Mouse (Mus musculus): ENCODE measurements around the gene Tex264. TPM values are rescaled to one million over a fixed set of nuclear protein-coding genes. Genes with fewer than 3 reads are reported as not detected.

Tex264 gene
- polyA plus RNA-seq, 1 experiment from 2014 or later = 30.0 TPM

DNA sequence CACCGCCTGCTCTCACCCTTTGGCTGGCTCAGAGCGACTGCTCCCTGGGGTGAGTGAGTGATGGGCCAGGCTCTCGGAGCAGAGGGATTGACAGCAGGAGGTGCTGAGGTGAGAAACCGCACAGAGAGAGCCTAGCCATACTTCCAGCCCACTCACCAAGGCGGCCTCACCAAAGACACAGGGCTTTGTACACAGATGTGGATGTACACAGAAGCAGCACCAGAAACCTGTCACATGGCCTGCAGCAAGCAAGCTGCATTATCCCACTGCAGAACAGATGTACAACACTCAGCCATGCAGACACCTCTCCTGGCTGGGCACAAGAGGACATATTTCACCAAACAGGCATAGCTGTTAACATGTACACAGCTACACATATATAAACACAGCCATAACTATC is 28.1 kb downstream of the Tex264 start:
- Histone ChIP-seq H3K27me3 (ENCODE audit: control insufficient read depth, insufficient read depth, low read length) (no peaks in the 10 kb centered on the region; the same call in 1 of the 2 replicates), H3K9ac (ENCODE audit: low read depth, low read length) (no peak overlapping the region), H3K4me2 (replicated peaks; ENCODE audit: low read depth, low read length) (no peak overlapping the region), H3K9me3 (ENCODE audit: control insufficient read depth, low read length) (no peaks in the 10 kb centered on the region), H3K36me3 (ENCODE audit: control insufficient read depth, insufficient read depth, low read length) (no peaks in the 10 kb centered on the region), H3K4me1 (replicated peaks; ENCODE audit: control insufficient read depth, insufficient read depth, low read length) (peaks cover 11% of the 10 kb centered on the region), H3K27ac (ENCODE audit: low read depth, low read length) (0 out of 2 replicates have a peak overlapping the region, but pooled peaks have one; percentile 65), H3K4me3 (ENCODE audit: low read depth, low read length) (no peak overlapping the region)
- ATAC-seq (ENCODE audit: low FRiP score) = no peak
- peak; percentile 9 for DNase-seq (ENCODE audit: low spot score)
- 35% methylated on average over 5 of the region's 5 CpGs for WGBS

DNA sequence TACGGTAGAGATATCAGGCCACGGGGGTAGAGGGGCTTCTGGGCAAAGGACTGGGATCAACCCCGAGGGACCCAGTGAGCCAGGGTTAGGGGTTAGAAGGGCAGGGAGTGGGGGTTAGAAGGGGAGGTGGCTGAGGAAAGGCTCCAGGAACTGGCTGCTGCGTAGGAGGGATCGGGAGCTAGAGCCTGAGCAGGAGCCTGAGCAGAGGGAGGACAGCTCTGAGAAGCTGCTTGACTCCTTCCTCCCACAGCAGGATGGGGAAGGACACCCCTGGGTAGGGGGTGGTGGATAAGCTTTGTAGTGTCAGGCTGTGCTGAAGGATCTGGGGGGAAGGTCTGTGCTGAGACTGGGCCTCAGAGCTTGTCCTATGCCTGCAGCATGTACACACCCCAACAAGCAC is 28.9 kb downstream of the Tex264 start:
- H3K27ac ChIP-seq (ENCODE audit: low read depth, low read length) = peak overlapping the region; percentile 65
- no peaks in the 10 kb centered on the region for H3K9me3 ChIP-seq (ENCODE audit: control insufficient read depth, low read length)
- no peak overlapping the region for H3K9ac ChIP-seq (ENCODE audit: low read depth, low read length)
- H3K36me3 ChIP-seq (ENCODE audit: control insufficient read depth, insufficient read depth, low read length) = no peaks in the 10 kb centered on the region
- no peak; the same call in 1 of the 2 replicates for ATAC-seq (ENCODE audit: low FRiP score)
- H3K27me3 ChIP-seq (ENCODE audit: control insufficient read depth, insufficient read depth, low read length) = no peaks in the 10 kb centered on the region; the same call in 1 of the 2 replicates
- WGBS = 38% methylated on average over 5 of the region's 5 CpGs
- H3K4me1 ChIP-seq (replicated peaks; ENCODE audit: control insufficient read depth, insufficient read depth, low read length) = peaks cover 11% of the 10 kb centered on the region
- no peak overlapping the region for H3K4me3 ChIP-seq (ENCODE audit: low read depth, low read length)
- DNase-seq (ENCODE audit: low spot score) = no peak
- H3K4me2 ChIP-seq (replicated peaks; ENCODE audit: low read depth, low read length) = no peak overlapping the region

DNA sequence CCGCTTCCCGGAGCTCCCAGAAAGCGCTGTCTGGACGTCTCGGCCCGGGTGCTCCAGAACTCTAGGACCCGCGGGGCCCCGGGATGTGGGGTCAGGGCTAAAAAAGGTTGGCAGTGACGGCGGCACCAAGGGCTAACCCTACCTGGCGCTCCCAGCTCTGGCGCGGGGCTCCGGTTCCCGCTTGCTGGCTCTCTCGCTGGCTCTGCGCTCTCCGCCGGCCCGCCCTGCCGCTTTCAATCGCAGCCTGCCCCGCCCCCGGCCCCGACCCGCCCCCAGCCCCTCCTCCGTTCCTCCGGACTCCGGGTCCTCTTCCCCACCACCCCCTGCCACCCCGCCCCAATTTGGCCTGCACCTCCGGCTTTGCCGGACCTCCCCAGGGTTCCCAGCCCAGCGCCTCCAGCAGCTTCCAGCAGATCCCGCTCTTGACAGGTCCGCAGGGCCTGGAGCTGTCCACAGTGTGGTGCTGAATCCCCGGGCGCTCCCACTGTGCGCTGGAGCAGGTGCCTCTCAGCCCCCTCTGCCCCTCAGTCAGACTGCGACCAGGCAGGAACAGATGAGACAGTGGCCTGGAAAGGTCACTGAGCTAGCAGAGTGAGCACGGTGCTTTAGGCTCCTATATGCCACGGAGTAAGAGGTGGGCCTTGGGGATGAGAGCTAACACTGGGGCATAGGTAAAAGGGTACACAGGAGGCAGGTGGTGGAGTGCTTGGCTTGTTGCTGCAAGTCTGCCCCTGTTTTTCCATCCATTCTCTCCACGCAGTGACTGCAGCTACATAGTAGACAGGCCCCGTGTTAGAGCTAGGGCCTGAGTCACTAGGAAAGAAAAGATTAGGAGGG is 29.6 kb downstream of the Tex264 start, which contains the start of gene Grm2:
Gene Grm2, minus strand, starts transcription at position 199 of the 837 bp plus-strand sequence.
- H3K27ac ChIP-seq (ENCODE audit: low read depth, low read length) = peak within 1 kb of the TSS; percentile 65
- no peaks in the 10 kb centered on the region for H3K36me3 ChIP-seq (ENCODE audit: control insufficient read depth, insufficient read depth, low read length)
- ATAC-seq (ENCODE audit: low FRiP score) = peak; percentile 71
- 1% methylated on average over 28 of the region's 44 CpGs for WGBS
- peak; percentile 82 for DNase-seq (ENCODE audit: low spot score)
- peak within 1 kb of the TSS; percentile 68 for H3K9ac ChIP-seq (ENCODE audit: low read depth, low read length)
- peaks cover 11% of the 10 kb centered on the region for H3K4me1 ChIP-seq (replicated peaks; ENCODE audit: control insufficient read depth, insufficient read depth, low read length)
- no peaks in the 10 kb centered on the region; the same call in 1 of the 2 replicates for H3K27me3 ChIP-seq (ENCODE audit: control insufficient read depth, insufficient read depth, low read length)
- H3K4me2 ChIP-seq (replicated peaks; ENCODE audit: low read depth, low read length) = peak within 1 kb of the TSS; percentile 84
- peak within 1 kb of the TSS; percentile 45 for H3K4me3 ChIP-seq (ENCODE audit: low read depth, low read length)
- H3K9me3 ChIP-seq (ENCODE audit: control insufficient read depth, low read length) = no peaks in the 10 kb centered on the region

DNA sequence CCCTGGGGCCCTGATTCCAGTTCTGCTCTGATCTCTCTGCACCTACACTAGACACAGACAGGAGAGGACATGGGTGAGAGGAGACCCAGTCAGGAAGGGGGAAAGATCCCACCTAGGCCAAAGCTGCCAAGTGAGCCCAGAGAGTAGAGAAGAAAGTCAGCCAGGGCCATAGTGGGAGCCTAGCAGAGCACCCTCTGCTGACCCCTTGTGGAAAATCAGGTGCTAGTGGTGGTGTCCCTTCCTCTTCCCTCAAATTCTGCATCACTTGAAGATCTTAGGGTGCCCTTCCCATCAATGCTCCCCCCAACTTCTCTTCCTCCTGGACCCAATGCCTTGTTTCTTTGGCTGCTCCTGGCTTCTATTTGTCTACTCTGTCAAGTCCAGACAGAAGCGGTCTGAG is 33.0 kb downstream of the Tex264 start:
- Histone ChIP-seq H3K27ac (ENCODE audit: low read depth, low read length) (no peak overlapping the region), H3K4me1 (replicated peaks; ENCODE audit: control insufficient read depth, insufficient read depth, low read length) (peaks cover 7% of the 10 kb centered on the region; the same call in 1 of the 2 replicates), H3K4me3 (ENCODE audit: low read depth, low read length) (no peak overlapping the region), H3K36me3 (ENCODE audit: control insufficient read depth, insufficient read depth, low read length) (no peaks in the 10 kb centered on the region), H3K9ac (ENCODE audit: low read depth, low read length) (no peak overlapping the region), H3K4me2 (replicated peaks; ENCODE audit: low read depth, low read length) (no peak overlapping the region), H3K27me3 (ENCODE audit: control insufficient read depth, insufficient read depth, low read length) (no peaks in the 10 kb centered on the region; the same call in 1 of the 2 replicates), H3K9me3 (ENCODE audit: control insufficient read depth, low read length) (no peaks in the 10 kb centered on the region)
- WGBS = 79% methylated on average over 1 of the region's 1 CpGs
- DNase-seq (ENCODE audit: low spot score) (peak; percentile 20), ATAC-seq (ENCODE audit: low FRiP score) (no peak)

DNA sequence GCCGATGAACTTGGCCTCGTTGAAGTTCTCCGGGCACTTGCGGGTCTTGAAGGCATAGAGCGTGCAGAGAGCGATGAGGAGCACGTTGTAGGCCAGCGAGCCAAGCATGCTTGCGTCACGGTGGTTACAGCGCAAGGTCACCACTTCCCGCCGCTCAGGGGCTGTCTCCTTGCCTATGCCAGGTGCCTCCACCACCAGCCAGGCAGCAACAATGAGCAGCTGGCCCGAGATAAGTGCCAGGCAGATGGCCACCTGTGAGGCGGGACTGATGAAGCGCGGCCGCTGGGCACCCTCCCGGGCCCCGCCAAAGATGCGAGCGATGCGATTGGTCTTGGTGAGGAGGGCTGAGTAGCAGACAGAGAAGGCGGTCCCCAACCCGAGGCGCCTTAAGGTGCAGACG is 38.5 kb downstream of the Tex264 start:
- H3K9me3 ChIP-seq (ENCODE audit: control insufficient read depth, low read length) = no peaks in the 10 kb centered on the region
- no peak overlapping the region for H3K4me3 ChIP-seq (ENCODE audit: low read depth, low read length)
- DNase-seq (ENCODE audit: low spot score) = no peak
- no peak overlapping the region for H3K27ac ChIP-seq (ENCODE audit: low read depth, low read length)
- H3K9ac ChIP-seq (ENCODE audit: low read depth, low read length) = no peak overlapping the region
- 71% methylated on average over 27 of the region's 27 CpGs for WGBS
- no peaks in the 10 kb centered on the region for H3K27me3 ChIP-seq (ENCODE audit: control insufficient read depth, insufficient read depth, low read length)
- no peaks in the 10 kb centered on the region for H3K36me3 ChIP-seq (ENCODE audit: control insufficient read depth, insufficient read depth, low read length)
- no peaks in the 10 kb centered on the region for H3K4me1 ChIP-seq (replicated peaks; ENCODE audit: control insufficient read depth, insufficient read depth, low read length)
- no peak for ATAC-seq (ENCODE audit: low FRiP score)
- no peak overlapping the region for H3K4me2 ChIP-seq (replicated peaks; ENCODE audit: low read depth, low read length)

DNA sequence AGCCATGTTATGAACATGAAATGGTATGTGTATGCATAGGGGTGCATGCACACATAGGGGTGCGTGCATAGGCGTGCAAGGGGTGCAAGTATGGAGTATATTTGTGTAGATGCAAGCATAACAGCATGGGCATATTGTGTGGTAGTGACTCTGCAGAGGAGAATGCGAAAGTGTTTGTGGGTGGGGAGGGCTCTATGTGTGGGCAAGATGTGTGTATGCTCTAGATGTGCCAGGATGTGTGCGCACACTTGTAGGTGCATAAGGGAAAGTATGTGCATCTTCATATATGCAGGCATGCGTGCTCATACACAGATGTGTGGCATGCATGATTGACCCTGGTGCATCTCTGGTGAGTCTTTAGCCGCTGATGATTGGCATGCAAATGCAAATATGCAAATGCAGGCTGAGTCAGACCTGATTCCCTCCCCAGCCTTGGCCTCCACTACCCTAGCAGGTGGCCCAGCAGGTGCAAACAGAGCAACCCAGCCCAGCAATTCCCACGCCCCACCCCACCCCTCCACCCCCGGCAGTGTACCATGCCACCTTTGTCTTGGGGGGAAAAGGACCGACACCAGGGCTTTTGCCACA is 39.9 kb downstream of the Tex264 start:
- Histone ChIP-seq H3K4me1 (replicated peaks; ENCODE audit: control insufficient read depth, insufficient read depth, low read length) (no peaks in the 10 kb centered on the region), H3K36me3 (ENCODE audit: control insufficient read depth, insufficient read depth, low read length) (no peaks in the 10 kb centered on the region), H3K4me3 (ENCODE audit: low read depth, low read length) (no peak overlapping the region), H3K9ac (ENCODE audit: low read depth, low read length) (no peak overlapping the region), H3K9me3 (ENCODE audit: control insufficient read depth, low read length) (no peaks in the 10 kb centered on the region), H3K27ac (ENCODE audit: low read depth, low read length) (no peak overlapping the region), H3K4me2 (replicated peaks; ENCODE audit: low read depth, low read length) (no peak overlapping the region), H3K27me3 (ENCODE audit: control insufficient read depth, insufficient read depth, low read length) (no peaks in the 10 kb centered on the region)
- 82% methylated on average over 9 of the region's 9 CpGs for WGBS
- DNase-seq (ENCODE audit: low spot score) (no peak), ATAC-seq (ENCODE audit: low FRiP score) (no peak)

DNA sequence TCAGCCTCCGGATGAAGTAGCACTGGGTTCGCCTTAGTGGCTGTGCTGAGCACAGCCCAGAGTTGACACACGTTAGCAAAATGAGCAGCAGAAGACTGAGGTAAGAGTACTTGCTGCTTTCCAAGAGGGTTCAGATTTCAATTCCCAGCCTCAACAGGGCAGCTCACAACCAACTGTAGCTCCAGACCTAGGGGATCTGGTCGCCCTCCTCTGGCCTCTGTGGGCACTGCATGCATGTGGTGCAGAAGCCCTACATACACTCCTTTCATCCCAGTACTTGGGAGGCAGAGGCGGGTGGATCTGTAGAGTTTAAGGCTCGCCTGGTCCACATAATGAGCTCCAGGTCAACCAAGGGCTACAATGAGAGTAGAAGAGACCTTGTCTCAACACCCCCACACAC is 41.9 kb downstream of the Tex264 start:
- H3K4me2 ChIP-seq (replicated peaks; ENCODE audit: low read depth, low read length) = no peak overlapping the region
- ATAC-seq (ENCODE audit: low FRiP score) = no peak
- H3K36me3 ChIP-seq (ENCODE audit: control insufficient read depth, insufficient read depth, low read length) = no peaks in the 10 kb centered on the region
- H3K9me3 ChIP-seq (ENCODE audit: control insufficient read depth, low read length) = no peaks in the 10 kb centered on the region
- peak; percentile 30 for DNase-seq (ENCODE audit: low spot score)
- no peak overlapping the region for H3K27ac ChIP-seq (ENCODE audit: low read depth, low read length)
- no peak overlapping the region for H3K4me3 ChIP-seq (ENCODE audit: low read depth, low read length)
- H3K27me3 ChIP-seq (ENCODE audit: control insufficient read depth, insufficient read depth, low read length) = no peaks in the 10 kb centered on the region
- H3K4me1 ChIP-seq (replicated peaks; ENCODE audit: control insufficient read depth, insufficient read depth, low read length) = no peaks in the 10 kb centered on the region
- no peak overlapping the region for H3K9ac ChIP-seq (ENCODE audit: low read depth, low read length)
- WGBS = 72% methylated on average over 6 of the region's 6 CpGs

DNA sequence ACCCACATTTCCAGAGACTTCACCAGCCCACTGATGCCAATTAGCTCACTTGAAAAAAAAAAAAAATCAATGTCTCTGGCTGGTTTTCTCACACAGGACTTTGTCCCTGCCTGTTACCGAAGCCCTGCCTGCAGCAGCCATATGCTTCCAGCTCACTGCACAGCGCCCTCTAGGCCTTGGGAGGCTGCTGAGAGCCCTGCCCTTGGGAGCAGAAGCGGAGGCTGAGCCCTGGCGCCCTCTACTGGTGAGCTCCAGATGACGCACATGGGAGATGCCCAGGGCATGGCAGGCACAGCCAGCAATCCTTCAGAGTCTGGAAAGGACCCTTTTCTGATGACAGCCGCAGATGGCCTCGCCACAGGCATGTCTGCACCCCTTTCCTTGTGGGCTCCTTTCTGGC is 42.6 kb downstream of the Tex264 start:
- H3K4me3 ChIP-seq (ENCODE audit: low read depth, low read length) = no peak overlapping the region
- H3K27ac ChIP-seq (ENCODE audit: low read depth, low read length) = no peak overlapping the region
- no peak overlapping the region for H3K4me2 ChIP-seq (replicated peaks; ENCODE audit: low read depth, low read length)
- WGBS = 36% methylated on average over 7 of the region's 7 CpGs
- H3K36me3 ChIP-seq (ENCODE audit: control insufficient read depth, insufficient read depth, low read length) = no peaks in the 10 kb centered on the region
- H3K27me3 ChIP-seq (ENCODE audit: control insufficient read depth, insufficient read depth, low read length) = no peaks in the 10 kb centered on the region
- peak; percentile 86 for DNase-seq (ENCODE audit: low spot score)
- no peak for ATAC-seq (ENCODE audit: low FRiP score)
- H3K4me1 ChIP-seq (replicated peaks; ENCODE audit: control insufficient read depth, insufficient read depth, low read length) = no peaks in the 10 kb centered on the region
- H3K9ac ChIP-seq (ENCODE audit: low read depth, low read length) = no peak overlapping the region
- H3K9me3 ChIP-seq (ENCODE audit: control insufficient read depth, low read length) = no peaks in the 10 kb centered on the region

Measured in hindbrain, embryonic 11.5 days (tissue).